Mouse (Mus musculus) fibroblast of lung, adult 2 months (primary cell): ENCODE results near the gene Gatd1.
"Not testable (repeated sequence)": the region's sequence is repeated elsewhere in the genome, so short reads cannot be mapped to it uniquely, and the experiment has no call there.

ENCODE experiments used
- DNase-seq: peaks from one replicate; pipeline ENCODE4 v3.0.0-alpha.2; 2011; ENCODE audit warnings: low read depth

Gene Gatd1

DNA sequence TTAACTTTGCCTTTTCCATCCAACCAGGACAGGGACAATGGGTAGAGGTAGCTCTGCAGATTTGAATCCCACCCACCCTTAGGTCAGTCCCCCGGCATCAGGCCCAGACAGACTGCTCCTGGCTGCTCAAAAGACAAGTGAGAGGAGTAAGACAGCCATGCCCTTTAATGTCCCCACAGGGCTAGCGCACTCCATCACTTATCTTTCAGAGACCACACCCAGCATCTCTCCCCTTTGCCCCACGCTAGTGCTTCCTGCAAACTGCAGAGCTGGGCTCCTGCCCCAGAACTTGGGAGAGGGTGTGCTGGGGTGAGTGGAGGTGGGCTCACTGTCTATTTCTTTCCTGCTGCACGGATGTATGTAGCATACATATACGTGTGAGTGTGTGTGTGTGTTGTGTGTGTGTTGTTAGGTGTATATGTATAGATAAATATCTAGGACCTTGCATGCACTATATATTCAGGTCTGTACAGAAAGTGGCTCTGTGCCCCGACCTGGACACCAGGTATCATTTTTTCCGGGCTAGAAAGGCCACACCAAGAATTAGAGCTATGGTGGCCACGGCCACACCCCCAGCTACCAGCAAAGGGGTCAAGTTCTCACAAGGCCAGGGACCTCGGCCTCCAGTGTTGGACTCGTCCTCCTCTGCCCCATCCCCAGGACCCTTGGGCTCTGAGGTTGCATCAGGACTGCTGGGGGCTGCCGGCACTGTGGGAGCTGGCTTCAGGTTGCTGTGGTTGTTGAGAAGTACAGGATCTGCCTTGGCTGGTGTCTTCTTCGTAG lies 13.2 kb upstream of the Gatd1 start:
- DNase-seq = no peak

DNA sequence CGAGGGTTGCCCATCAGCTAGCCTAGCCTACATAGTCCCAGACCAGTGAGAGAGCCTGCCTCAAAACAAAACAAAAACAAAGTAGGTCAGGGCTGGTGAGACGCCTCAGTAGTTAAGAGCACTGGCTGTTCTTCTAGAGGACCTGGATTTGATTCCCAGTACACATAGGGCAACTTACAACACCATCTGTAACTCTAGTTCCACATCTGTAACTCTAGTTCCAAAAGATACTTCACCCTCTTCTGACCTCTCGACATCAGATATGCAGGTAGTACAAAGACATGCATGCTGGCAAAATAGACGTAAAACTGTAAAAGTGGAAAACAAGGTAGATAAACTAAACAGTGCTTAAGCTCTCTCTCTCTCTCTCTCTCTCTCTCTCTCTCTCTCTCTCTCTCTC lies 9.9 kb upstream of the Gatd1 start:
- DNase-seq = no peak

DNA sequence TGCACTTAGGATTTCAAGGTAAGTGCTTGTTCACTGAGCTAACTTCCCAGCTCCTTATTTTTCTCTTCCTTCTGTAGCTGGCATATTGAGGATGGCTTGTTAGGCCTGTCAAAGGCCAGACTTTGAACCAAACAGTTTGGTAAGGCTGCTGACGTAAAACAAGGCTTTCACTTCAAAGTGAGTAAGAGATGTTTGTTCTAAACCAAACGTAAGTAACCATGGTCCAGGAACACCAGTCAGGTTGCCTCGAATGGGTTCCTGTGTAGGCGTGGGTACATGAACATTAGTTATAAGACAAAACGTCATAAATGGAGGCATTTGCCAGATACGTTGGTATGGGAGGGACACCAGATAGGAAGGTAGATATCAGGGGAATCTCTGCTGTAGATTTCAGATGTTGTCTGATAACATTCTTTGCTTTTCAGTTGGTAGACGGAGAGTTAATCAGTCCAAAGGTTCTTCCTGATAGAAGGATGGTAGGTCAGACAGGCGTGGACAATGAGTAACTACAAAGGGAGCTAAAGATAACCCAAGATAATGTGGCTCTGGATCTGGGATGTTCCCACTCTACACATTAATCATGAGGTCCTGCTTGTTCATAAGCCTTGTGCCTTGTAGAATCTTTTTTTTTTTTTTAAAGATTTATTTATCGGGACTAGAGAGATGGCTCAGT lies 6.2 kb upstream of the Gatd1 start:
- DNase-seq = no peak

DNA sequence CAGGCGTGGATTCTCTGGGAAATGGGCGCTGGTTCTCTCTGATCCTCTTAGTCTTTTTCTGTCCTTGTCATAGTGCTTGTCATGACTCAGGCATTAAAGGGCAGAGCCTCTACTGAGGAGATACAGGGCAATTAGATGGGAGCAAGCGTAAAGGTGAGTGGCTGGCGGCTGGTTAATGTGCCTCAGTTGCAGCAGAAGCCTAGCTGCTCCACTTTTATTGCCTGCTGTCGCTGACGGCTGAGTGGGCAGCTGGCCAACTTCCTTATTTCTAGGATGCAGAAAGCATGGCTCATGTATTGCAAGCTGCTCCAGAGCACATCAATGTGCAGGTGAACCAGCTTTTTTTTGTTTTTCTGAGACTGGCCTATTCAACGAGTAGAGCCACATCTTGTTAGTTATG lies 5.0 kb upstream of the Gatd1 start:
- no peak for DNase-seq

DNA sequence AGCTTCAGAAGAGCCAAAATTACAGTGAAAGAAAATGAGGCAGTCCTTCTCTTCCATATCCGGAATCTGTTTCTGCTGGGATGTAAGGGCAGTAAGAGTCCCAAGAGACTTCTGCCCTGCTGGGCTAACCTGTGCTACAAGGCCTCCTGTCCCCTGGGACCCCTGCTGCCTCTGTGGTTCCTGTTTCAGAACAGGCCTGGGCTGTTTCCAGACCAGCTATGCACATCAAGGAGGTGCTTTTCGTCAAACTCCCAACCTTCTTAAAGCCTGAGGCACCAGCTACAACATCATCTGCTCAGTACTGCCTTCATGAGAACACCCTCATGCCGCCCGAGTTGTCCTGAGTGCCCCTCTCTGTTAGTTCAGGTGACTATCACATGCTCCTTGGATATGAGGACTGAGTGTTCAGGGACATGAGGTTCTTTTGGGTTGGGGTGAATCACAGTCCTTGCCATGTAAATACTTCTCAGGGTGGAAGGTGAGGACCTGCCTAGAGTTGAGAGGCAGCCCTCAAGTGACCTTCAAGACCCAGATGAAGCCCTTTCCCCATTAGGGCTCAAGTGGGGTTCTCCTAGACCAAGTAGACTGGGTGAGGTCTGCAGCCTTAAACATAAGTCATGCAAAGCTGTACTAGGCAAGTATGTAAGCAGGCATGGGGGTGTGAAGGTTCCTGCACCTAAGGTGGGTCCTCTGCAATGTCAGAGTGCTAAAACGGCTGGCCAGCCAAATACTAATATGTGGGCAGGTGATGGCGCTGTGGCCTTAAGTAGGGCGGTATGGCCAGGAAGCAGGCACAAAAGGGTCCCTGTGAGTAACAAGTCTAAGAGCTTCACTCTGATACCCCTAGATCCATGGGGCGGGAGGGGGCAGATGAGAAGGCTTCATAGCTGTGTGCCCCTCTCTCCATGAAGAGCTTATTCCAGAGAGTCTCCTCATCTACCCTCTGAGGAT lies 4.1 kb upstream of the Gatd1 start:
- DNase-seq = no peak

DNA sequence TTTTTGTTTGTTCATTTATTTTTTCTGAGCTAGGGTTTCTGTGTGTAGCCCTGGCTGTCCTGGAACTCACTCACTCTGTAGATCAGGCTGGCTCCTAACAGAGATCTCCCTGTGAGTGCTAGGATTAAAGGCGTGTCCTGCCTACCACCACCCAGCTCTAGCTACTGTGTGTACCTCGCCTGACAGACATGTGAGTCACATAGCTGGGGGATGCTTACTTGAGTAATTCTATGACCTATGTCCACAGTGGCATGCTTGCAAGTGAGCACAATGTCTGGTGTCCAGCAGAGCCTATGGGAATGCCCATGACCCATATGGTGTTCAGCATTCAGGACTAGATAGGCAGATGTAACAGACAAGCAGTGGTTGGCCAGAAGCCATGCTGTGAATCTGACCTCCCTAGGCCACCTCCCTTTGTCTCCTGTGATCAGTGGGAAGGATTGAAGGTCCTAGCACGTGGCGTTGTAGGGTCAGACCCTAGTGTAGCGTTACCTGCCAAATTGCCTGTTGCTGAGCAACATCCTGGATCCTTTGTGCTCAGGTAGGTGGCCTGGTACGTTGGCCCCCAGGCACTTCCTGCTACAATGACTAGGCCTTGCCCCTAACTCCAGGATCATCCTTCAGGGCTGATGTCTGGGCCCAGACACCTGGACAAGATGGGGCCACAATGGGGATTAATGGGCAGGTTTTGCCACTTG lies 2.4 kb upstream of the Gatd1 start:
- no peak for DNase-seq

DNA sequence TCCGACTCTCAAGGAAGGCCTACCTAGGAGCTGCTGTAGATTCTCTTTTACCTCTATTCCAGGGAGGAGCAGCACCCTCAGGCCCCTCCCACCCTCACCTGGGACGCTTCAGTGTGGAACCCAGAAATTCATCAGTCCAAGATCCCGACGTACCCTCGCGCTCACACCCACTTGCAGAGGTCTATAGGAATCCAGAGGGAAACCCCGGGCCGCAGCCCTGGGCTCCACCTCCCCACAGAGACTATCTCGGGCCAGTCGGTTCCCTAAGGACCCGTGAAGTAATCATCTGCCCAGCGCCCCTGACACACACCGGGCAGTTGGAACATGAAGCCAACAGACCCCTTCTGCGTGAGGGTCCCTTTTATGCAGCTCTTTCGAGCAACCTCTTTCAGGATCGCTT lies 605 bp downstream of the Gatd1 start:
- DNase-seq = no peak

DNA sequence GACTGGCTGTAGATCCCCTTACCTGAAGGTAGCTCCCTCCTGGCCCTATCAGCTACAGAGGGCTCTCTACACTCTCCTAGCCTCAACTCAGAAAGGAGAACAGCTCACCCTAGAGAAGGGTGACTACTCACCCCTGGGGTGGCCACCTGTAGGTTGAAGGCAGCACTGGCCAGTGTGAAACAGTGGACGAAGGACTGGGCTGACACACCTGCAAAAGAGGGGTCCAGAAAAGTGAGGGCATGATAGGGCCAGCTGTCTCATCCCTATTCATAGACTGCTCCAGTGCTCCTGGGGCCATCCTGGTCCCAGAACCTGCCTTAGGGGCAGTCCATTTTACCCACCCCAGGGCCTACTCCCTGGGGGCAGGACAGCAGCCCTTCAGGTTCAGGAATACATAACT lies 2.3 kb downstream of the Gatd1 start:
- no peak for DNase-seq

DNA sequence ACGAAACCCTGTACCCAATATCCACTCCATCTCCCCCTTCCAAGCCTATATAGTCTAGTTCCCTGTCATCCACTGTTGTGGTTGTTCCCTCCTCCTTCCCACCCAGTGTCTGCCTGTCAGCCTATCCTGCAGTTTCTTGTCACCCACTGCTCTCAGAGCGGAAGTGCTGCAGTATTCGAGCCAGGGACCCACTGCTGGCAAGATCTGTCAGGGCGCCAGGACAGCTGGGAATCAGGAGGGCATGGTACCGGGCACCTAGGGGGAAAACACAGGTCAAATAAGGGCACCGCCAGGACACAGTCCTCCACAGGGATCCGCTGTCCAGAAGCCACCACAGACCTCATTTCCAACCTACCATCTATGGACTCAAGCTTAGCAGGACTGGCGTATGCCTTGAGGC lies 3.3 kb downstream of the Gatd1 start:
- DNase-seq = no peak

DNA sequence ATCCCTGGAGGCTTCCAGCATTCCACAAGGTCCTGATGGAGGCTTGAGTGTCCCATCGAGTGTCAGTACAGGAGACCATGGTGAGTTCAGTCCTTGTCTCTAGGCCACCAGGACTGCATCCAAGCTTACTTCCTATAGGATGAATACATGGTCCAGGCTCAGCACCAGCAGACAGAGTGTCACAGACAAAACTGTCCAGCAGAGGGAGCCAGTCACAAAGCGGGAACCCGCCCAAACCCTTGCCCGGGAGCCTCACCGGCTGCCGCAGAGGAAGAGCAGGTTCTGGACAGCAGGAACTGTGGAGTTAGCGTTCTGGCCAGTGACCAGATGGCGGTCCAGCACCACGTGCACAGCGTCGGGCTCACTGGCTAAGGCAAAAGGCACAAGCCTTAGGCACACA lies 5.1 kb downstream of the Gatd1 start:
- peak; percentile 36 for DNase-seq

DNA sequence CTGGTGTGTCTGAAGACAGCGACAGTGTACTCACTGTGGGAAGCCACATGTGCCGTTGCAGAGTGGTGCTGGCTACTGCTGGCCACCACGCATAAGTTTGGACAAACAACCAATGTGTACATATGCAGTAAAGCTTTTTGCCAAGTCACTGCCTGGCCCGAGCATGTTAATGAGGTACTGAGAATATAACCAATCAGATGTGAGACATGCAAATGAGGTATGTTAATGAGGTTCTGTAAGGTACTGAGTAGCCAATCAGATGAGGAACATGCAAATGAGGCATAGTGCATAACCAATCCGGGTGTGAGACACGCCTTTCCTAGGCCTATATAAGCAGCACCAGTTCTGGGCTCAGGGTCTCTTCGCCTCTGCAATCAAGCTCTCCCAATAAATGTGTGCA lies 6.3 kb downstream of the Gatd1 start:
- DNase-seq = not testable (repeated sequence)

DNA sequence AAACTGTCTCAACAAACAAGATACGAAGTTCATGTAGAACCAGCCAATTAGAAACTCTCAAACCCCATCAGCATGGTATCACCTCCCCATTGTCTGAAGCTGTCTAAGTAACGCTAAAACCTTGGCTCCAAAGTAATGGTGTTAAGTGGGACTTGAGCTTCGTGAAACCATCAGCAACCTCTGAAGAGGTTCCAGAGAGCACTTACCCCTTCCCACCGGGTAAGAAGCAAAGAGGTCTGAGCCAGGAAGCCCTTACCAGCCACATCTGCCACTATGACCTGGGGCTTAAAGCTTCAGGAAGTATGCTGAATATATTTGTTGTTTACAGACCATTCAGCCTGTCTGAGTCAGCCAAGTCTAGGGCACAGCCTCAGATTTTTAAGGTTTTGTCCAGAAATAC lies 8.5 kb downstream of the Gatd1 start:
- no peak for DNase-seq

DNA sequence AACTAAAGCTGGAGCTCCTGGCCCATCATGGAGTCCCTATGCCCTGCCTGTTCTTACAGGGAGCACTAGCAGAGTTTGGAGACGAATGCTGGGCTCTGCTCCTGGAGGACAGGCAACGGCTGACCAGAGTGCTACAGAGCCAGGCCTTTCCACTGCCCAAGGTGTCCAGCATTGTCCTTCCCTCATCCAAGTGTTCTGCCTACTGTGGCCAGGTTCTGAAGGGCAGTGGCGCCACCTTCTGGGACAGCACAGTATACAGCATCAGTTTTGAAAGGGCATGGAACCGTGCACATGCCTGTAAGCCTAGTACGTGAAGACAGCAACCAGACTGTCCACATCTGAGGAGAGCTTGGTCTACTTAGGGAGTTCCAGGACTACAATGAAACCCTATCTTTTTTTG lies 10.6 kb downstream of the Gatd1 start:
- peak; percentile 36 for DNase-seq

DNA sequence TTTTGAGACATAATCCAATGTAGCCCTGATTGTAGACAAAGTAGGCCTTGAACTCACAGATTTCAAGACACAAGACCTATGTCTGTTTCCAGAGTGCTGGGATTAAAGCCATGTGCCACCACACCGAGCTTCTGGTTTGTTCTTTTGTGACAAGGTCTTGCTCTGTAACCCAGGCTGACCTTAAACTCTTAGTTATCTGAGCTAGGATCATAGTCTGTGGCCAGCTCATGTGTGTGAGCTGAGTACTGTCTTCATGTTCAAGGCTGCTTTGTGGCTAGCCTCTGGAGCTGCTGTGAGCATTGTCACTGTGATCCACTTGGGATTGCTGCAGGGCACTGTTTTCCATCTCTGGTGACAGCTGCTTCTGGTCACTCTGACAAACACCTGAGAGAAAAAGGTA lies 18.6 kb downstream of the Gatd1 start:
- DNase-seq = no peak

DNA sequence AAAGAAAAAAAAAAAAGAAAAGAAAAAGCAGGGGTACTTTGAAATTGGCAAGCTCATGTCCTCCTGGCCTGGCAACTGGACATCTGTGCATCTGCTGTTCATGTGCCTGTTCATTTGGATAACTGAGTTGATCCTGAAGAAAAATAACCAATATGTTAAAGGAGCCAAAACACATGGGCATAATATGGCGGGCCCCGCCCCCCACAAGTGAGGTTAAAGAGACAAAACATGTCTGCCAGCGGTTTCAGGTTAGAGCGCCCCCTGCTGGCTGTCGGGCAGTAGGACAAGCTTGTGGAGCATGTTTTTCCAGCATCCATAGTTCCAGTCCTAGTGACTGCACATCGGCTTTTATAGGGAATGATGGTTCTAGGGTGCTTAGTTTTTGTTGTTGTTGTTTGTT lies 19.2 kb downstream of the Gatd1 start:
- DNase-seq = no peak

DNA sequence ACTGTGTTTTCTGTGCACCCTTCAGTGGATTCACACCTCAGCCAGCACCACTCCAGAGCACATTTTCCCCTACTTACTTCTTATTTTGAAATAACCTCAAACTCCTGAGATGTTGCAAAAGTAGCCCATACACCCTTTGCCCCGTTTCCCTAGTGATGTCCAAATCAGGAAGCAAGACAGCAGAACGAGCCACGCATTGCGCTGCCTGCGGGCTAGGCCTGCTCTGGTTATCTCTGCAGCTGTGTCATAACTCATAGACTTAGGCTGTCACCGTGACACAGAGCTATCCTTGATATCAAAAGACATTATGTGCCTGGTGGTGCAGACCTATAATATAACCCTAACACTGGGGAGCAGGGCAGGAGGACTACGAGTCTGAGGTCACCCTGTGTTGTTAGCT lies 19.8 kb downstream of the Gatd1 start:
- no peak for DNase-seq

DNA sequence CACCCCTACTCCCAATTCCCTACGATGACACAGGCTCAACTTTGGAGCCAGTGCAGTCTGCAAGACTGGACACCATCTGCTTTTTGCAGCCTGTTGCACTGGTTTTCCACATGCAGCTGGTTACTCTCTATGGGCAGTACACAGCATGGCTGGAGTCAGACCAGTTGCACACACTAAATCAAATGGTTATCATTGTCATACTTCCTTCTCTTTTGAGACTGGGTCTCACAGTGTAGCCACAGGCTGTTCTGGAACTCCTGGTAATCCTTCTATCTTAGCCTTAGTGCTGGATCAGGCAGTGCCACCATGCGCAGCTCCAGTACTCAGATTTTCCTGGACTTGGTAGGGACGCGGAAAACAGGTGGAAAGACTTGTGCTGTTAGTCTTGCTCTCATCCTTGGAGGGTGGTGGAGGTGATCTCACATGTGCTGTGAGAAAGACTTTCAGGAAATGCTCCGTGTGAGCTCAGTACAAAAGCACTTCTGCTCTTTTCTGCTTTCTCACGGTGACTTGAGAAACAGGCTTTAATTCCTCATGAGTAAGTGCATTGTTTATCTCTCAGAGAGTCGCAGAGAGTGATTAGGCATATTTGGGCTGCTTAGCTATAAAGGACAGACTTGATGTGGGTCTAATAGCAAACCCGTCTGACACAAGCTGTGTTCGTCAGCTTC lies 21.2 kb downstream of the Gatd1 start:
- peak; percentile 27 for DNase-seq

DNA sequence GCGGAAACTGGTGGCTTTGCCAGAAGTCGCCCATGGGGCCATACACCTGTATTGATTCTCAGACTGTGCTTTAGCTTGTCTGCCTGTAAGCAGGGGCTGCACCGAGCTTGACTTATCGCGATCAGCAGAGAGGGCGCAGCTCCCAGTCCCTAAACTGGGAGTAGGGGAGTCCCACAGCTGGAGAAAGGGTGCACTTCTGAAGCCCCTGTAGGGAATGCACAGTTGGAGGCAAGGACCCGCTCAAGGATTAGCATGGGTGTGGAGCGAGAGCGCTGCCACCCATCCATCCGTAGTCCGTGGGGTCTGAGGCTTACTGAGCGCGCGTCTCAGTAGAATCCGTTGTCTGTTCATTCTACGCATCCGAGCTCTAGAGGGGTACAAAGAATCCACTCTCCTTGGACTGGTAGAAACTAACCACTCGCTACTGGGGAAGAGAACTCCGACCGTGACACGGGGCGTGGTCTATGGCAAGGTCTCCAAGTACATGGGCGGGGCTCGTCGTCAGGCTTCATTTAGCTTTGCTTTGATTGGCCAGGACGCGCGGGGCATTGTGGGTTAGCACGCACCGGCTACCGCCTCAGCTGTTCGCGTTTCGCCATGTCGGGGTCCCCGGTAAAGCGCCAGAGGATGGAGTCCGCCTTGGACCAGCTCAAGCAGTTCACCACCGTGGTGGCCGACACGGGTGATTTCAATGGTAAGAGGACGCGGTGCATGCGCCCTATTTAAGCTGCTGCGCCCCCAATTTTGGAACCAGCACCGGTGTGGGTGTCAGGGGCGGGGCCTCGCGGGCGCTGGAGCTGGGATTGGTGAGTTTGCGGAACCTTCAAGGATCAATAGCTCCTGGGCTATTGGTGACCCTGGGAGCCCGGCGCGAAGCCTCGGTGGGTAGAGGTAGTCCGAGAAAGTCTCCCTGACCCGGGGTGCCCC lies 22.0 kb downstream of the Gatd1 start, which contains the start of gene Taldo1:
TSS of gene Taldo1 (plus strand) at position 575 of the 927 bp plus-strand sequence.
- peak; percentile 78 for DNase-seq

DNA sequence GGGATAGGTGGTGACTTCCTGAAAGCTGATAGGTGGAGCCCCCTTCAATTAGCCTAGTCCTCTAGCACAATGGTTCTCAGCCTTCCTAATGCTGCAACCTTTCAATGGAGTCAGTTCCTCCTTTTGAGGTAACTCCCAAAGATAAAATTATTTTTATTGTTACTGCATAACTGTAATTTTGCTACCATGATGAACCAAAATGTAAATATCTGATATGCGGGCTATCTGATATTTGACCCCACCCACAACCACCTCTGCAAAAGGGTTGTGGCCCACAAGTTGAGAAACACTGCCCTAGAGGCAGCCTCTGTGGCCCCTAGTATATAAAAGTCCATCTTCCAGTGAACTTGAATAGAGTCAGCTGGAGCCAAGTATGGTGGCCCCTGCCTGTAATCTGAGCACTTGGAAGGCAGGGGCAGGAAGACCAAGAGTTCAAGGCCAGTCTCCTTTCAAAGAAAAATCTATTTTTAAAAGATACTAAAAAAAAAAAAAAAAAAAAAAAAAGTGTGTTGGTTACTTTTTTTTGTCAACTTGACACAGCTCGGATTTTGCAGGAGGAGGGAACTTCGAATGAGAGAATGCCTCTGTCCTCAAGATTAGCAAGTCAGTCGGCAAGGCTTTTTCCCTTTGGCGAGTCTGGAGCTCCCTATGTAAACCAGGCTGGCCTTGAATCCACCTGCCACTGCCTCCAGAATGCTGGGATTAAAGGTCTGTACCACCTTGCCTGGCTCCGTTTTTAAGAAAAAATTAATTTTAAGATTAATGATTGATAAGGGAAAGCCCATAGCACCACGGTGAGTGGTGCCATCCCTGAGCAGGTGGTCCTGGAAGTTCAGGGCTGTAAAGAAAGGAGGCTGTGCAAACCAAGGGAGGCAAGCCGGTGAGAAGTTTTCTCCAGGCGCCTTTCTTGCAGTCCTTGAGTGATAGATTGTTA lies 23.3 kb downstream of the Gatd1 start:
- DNase-seq = no peak
